Mouse (Mus musculus) splenic B cell, adult 2 months (primary cell): Measurements from ENCODE around the gene Opcml.
A peak's percentile ranks its signal among the peaks of the same experiment; 100 is the strongest.

Experiments
- DNase-seq: peaks from one replicate; pipeline ENCODE4 v3.0.0-alpha.2; 2011; ENCODE audit warnings: low read depth, low spot score
- H3K27me3 ChIP-seq: 2 replicates; pipeline ENCODE4 v1.6.1; 2012; ENCODE audit warnings: mild to moderate bottlenecking, low read length, moderate library complexity, mixed read lengths; ENCODE audit not compliant: control insufficient read depth, poor library complexity, insufficient read depth, severe bottlenecking
- H3K36me3 ChIP-seq: 2 replicates; pipeline ENCODE4 v1.6.1; 2012; ENCODE audit warnings: mild to moderate bottlenecking, low read length, moderate library complexity, mixed read lengths; ENCODE audit not compliant: control insufficient read depth, poor library complexity, insufficient read depth, severe bottlenecking

The Opcml gene

GRCm38 (mm10) chr9:28255128-28255904 lies 464.7 kb downstream of the Opcml start:
- no peak for DNase-seq
- no peaks in the 10 kb centered on the region for H3K36me3 ChIP-seq
- no peaks in the 10 kb centered on the region for H3K27me3 ChIP-seq

DNA sequence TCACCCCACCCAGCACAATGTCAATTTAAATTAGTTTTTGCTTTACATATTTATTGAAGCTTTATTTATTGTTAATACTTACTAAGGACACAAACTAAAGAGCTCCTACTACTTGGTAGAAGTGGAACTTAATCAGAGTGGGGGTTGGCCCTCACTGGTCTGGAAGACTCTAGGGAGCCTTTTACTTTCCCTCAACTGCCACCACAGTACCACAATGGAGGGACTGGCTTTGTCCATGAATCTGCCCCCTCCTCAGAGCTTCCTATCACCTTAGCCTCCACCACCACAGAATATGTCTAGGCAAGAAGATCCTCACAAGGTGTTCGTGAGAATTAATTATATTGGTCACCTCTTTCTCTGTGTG lies 465.3 kb downstream of the Opcml start:
- Histone ChIP-seq H3K36me3 (no peaks in the 10 kb centered on the region), H3K27me3 (no peaks in the 10 kb centered on the region)
- DNase-seq = no peak

DNA sequence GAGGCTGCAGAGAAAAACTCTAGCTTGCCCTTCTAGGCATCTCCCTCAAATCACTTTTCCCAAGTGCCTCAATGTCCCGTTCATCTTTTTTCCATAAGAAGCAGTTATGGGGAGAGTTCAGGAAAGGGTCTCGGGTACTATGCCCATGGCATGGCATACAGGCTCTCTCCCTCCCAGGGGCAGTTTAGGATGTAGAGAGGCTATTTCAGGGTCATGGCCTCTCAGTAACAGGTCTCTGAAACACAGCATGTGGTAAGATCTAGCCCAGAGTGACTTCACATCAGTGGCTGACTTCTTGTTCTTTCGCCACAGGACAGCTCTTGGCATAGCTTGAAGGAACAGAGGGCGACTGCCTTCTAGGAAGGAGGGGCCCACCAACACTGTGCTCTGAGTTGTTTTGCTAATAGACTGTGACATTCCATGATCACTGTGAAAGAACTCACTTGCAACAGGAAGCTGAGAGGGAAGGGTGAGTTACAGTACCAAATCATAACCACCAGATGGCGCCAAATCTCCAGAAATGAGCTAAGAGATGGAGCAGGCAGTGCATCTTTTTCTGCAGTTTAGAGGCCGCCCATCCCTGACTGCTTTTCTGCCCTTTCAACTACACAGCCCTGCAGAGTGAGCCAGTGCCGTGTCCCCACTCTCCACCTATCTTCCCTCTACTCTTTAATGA lies 470.6 kb downstream of the Opcml start:
- Histone ChIP-seq H3K27me3 (no peaks in the 10 kb centered on the region), H3K36me3 (no peaks in the 10 kb centered on the region)
- peak; percentile 38 for DNase-seq

GRCm38 (mm10) chr9:28262021-28262420 lies 471.4 kb downstream of the Opcml start:
- Histone ChIP-seq H3K36me3 (no peaks in the 10 kb centered on the region), H3K27me3 (no peaks in the 10 kb centered on the region)
- no peak for DNase-seq

DNA sequence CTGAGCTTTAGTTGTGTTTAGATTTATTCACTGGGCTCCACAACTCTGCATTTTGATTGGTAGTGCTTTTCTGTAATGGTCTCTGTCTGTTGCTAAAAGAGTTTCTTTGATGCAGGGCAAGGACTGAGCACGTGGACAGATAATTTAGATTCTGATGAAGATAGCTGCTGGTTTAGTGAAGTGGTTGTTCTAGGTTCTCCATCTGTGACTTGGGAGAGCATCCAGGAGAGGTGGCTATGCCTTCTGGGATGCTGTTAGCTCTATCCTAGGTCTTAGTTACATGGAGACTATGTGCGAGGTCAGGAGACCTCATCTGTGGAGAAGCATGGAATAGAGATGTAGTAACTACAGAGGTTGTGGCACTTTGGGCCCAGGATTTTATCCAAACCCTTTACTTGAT lies 472.3 kb downstream of the Opcml start:
- no peaks in the 10 kb centered on the region for H3K36me3 ChIP-seq
- DNase-seq = no peak

DNA sequence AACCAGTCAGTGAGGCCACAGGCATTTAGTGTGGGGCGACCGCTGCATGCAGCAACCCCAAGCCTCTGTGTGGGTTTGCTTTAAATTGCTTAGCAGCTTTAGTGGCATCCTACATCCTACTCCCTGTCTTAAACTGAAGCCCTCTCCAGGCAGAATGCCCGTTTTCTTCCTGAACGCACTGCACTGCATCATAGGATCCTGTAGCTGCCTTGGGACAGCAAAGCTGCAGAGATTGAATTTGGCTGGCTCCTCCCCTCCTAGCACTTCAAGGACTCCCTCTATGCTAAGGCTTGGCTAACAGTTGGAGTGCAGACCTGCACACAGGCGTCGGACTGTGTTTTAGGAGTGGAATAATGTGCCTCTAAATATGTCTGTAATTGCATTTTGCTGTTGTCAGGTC lies 474.2 kb downstream of the Opcml start:
- no peaks in the 10 kb centered on the region for H3K27me3 ChIP-seq
- no peaks in the 10 kb centered on the region for H3K36me3 ChIP-seq
- DNase-seq = no peak

More for the DNA sequence above, 472.3 kb downstream of the Opcml start:
- H3K27me3 ChIP-seq = no peaks in the 10 kb centered on the region

DNA sequence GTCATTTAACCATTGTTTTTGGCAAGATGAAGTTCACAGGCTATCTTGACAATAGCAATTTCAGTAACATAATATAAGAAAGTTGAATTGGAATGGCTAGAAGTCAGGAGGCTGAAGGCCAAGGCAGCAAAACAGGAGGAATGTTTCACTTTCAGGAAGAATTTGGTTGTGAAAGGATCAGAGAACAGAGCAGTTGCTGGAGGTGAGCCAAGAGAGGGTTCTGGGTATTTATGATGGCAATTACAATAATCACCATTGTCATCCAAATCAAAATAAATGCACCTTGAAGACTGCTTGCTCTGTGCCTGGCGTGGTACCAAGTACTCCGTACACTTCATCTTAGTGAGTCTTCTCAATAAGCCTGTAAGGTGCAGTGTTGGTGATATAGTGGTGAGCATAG lies 483.2 kb downstream of the Opcml start:
- DNase-seq = no peak
- Histone ChIP-seq H3K27me3 (no peaks in the 10 kb centered on the region), H3K36me3 (no peaks in the 10 kb centered on the region)

DNA sequence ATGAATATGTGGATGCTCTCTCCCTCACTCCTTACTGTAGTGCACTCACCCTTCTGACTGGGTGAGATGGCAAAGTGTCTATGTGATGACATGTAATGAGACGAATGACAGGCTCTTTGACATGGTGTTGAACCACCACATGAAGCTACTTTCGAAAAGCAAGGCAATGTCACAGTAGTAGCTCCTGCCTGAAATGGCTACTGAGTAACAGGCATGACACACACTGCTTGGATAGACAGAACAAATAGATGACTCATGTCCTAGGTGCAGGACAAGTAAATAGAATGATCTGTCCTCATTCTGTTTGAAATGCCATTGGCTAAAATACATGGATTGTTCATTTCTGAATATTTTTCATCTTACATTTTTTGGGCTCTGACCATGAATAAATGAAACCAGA lies 488.0 kb downstream of the Opcml start:
- no peaks in the 10 kb centered on the region for H3K27me3 ChIP-seq
- no peak for DNase-seq
- no peaks in the 10 kb centered on the region for H3K36me3 ChIP-seq

GRCm38 (mm10) chr9:28281025-28281424 lies 490.4 kb downstream of the Opcml start:
- Histone ChIP-seq H3K36me3 (no peaks in the 10 kb centered on the region), H3K27me3 (no peaks in the 10 kb centered on the region)
- no peak for DNase-seq

GRCm38 (mm10) chr9:28281571-28281970 lies 491.0 kb downstream of the Opcml start:
- Histone ChIP-seq H3K27me3 (no peaks in the 10 kb centered on the region), H3K36me3 (no peaks in the 10 kb centered on the region)
- DNase-seq = no peak

DNA sequence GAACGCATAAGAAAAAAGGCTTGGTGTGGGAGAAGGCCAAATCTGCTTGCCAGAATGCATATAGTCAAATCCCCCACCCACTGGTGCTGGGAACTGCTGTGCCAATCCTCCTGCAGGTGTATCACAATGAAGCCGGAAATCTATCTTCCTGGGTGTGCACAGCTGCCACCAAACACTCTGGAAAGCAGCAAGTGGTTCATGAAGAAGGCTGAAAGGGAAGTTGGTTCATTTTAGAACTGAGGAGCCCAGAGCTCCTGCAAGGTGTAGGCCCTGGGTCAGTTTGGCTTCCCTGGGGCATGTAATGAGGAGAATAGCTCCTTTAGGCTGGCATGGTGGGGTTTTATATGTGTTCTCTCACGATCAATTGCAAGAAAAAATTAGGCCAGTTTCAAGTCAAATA lies 494.4 kb downstream of the Opcml start:
- no peak for DNase-seq
- Histone ChIP-seq H3K27me3 (no peaks in the 10 kb centered on the region), H3K36me3 (no peaks in the 10 kb centered on the region)

- DNase-seq = no peak
- H3K36me3 ChIP-seq = no peaks in the 10 kb centered on the region
- no peaks in the 10 kb centered on the region for H3K27me3 ChIP-seq
These were observed 495.8 kb downstream of the Opcml start for GRCm38 (mm10) chr9:28286384-28286783.

- no peaks in the 10 kb centered on the region for H3K36me3 ChIP-seq
- DNase-seq = no peak
- no peaks in the 10 kb centered on the region for H3K27me3 ChIP-seq
These were observed 496.9 kb downstream of the Opcml start for GRCm38 (mm10) chr9:28287485-28287884.

GRCm38 (mm10) chr9:28289696-28290330 lies 499.2 kb downstream of the Opcml start:
- DNase-seq = no peak
- H3K27me3 ChIP-seq = no peaks in the 10 kb centered on the region
- no peaks in the 10 kb centered on the region for H3K36me3 ChIP-seq

DNA sequence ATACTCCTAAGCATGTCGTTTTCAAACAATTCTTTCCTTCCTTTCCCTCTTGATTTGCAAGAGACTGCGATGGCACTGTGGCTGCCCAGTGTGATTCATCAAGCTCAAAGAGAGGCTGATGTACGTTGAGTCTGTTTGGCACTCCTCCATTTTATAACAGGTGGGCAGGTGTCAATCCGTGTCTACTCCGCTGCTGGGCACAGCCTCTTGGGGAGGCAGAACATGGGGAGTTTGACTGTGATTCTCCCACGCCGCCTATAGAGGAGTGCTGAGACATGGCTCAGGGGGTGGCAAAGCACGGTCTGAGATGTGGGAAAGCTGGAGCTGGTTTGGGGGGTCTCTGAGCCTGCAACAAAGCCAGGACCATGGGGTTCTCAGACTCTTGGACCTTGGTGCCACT lies 513.1 kb downstream of the Opcml start:
- Histone ChIP-seq H3K36me3 (no peaks in the 10 kb centered on the region), H3K27me3 (no peaks in the 10 kb centered on the region)
- DNase-seq = no peak
